Mouse (Mus musculus) small intestine, adult 2 months (tissue): ENCODE results near the gene Sgms1.
"Not testable (repeated sequence)": the region's sequence is repeated elsewhere in the genome, so short reads cannot be mapped to it uniquely, and the experiment has no call there.

Experiments
- CTCF ChIP-seq: fragments of 200-500 bp; IDR thresholded peaks from 2 replicates; pipeline ENCODE4 v1.5.1; 2012; ENCODE audit warnings: low read depth, mild to moderate bottlenecking, control low read depth, inconsistent platforms, low read length, moderate library complexity, mixed read lengths; ENCODE audit not compliant: insufficient replicate concordance, insufficient read length; ENCODE audit errors: extremely low read depth
- POLR2A ChIP-seq: fragments of 200-500 bp; IDR thresholded peaks from 2 replicates; pipeline ENCODE4 v1.6.1; 2012; ENCODE audit warnings: low read depth, mild to moderate bottlenecking, control low read depth, inconsistent platforms, low read length, moderate library complexity

- not testable (repeated sequence) for TF ChIP-seq CTCF, POLR2A
Measured at GRCm38 (mm10) chr19:32358011-32358410, 31.5 kb downstream of the Sgms1 start.
